Mouse (Mus musculus): ENCODE data around the gene Krtap20-2. TPM values are rescaled to one million over a fixed set of nuclear protein-coding genes. Genes with fewer than 3 reads are reported as not detected.
"Not testable (repeated sequence)": the region's sequence is repeated elsewhere in the genome, so short reads cannot be mapped to it uniquely, and the experiment has no call there.

The Krtap20-2 gene
- polyA plus RNA-seq (2015; fragmentation: Nextera tagmentation; extraction: Ambion mirVana): not detected in 2 replicates

DNA sequence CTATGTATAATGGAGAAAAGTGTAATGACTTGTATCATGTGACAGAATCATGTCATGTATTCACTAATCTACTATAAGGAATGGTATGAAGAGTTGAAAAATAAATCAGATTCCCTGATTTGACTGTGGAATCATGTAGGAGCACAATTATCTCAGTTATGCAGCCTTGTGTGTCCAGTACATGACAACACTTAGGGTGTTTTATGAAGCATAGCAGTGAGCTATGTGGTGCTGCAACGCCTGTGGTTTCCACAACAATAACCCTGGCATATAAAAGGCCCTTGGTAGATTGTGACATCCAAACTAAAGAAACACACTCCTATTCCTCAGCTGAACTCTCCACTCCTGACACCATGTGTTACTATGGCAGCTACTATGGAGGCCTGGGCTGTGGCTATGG, at the start of gene Krtap20-2:
TSS of gene Krtap20-2 (plus strand) at position 301 of the 400 bp plus-strand sequence.
- 44% methylated on average over 1 of the region's 1 CpGs for WGBS
- TF ChIP-seq CTCF (IDR thresholded peaks at IDR 0.05): no peak

DNA sequence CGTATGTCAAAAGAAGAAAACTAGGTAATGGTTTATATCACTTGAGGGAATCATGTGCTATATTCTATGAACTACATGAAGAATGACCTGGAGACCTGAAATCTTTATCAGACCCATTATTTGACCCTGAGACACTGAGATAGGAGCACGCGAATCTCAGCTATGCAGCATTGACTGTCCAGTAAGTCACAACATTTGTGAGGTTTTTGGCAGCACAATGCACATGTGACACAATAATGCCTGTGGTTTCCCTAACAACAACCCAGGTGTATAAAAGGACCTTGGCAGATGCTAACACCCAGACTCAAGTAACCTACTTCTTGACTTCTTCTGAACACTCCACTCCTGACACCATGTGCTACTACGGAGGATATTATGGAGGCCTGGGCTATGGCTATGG, 48.0 kb upstream of the Krtap20-2 start, which contains the start of gene Gm9789:
TSS of gene Gm9789 (plus strand) at position 301 of the 400 bp plus-strand sequence.
- no peak within 1 kb of the TSS for H3K4me3 ChIP-seq (ENCODE audit: low read depth, low read length)
- H3K27ac ChIP-seq (ENCODE audit: low read length): no peak within 1 kb of the TSS
- ATAC-seq (no peak), DNase-seq (ENCODE audit: low spot score) (no peak)
- H3K9me3 ChIP-seq (ENCODE audit: low read length): no peaks in the 10 kb centered on the region
- no peak for TF ChIP-seq CTCF (IDR thresholded peaks at IDR 0.05)
- TF ChIP-seq EP300 (IDR thresholded peaks at IDR 0.05): no peak
- no peak within 1 kb of the TSS for H3K9ac ChIP-seq (replicated peaks; ENCODE audit: low read depth)
- 80% methylated on average over 4 of the region's 4 CpGs for WGBS
- no peaks in the 10 kb centered on the region for H3K4me1 ChIP-seq (ENCODE audit: insufficient read depth, low read depth, low read length)
- no peaks in the 10 kb centered on the region for H3K36me3 ChIP-seq (ENCODE audit: insufficient read depth, low read length)
- H3K4me2 ChIP-seq (replicated peaks; ENCODE audit: low read depth, low read length): no peak within 1 kb of the TSS
- H3K27me3 ChIP-seq (replicated peaks; ENCODE audit: insufficient read depth, low read length): no peaks in the 10 kb centered on the region

More for the DNA sequence above, at the start of gene Krtap20-2:
- H3K4me3 ChIP-seq (ENCODE audit: low read depth, low read length): no peak within 1 kb of the TSS
- no peak for ATAC-seq
- no peaks in the 10 kb centered on the region for H3K36me3 ChIP-seq (ENCODE audit: insufficient read depth, low read length)
- no peaks in the 10 kb centered on the region for H3K9me3 ChIP-seq (ENCODE audit: low read length)
- no peak within 1 kb of the TSS for H3K9ac ChIP-seq (replicated peaks; ENCODE audit: low read depth)
- no peaks in the 10 kb centered on the region for H3K4me1 ChIP-seq (ENCODE audit: insufficient read depth, low read depth, low read length)
- no peaks in the 10 kb centered on the region for H3K27me3 ChIP-seq (replicated peaks; ENCODE audit: insufficient read depth, low read length)
- H3K4me2 ChIP-seq (replicated peaks; ENCODE audit: low read depth, low read length): no peak within 1 kb of the TSS
- no peak within 1 kb of the TSS for H3K27ac ChIP-seq (ENCODE audit: low read length)
- no peak for DNase-seq (ENCODE audit: low spot score)

DNA sequence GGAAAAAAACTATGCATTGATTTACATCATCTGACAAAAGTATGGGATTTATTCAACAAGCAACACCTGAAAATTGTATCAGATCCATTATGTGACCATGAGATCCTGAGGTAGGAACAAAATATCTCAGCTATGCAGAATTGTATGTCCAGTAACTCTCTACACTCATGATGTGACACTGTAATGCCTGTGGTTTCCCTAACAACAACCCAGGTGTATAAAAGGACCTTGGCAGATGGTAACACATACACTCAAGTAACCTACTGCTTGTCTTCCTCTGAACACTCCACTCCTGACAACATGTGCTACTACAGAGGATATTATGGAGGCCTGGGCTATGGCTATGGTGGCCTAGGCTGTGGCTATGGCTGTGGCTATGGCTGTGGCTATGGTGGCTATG, 36.5 kb upstream of the Krtap20-2 start, which contains the start of gene Gm7735:
TSS of gene Gm7735 (plus strand) at position 301 of the 400 bp plus-strand sequence.
- H3K27me3 ChIP-seq (replicated peaks; ENCODE audit: insufficient read depth, low read length); H3K9ac ChIP-seq (replicated peaks; ENCODE audit: low read depth); DNase-seq (ENCODE audit: low spot score); H3K4me3 ChIP-seq (ENCODE audit: low read depth, low read length); H3K9me3 ChIP-seq (ENCODE audit: low read length); H3K4me2 ChIP-seq (replicated peaks; ENCODE audit: low read depth, low read length); H3K27ac ChIP-seq (ENCODE audit: low read length); H3K4me1 ChIP-seq (ENCODE audit: insufficient read depth, low read depth, low read length); H3K36me3 ChIP-seq (ENCODE audit: insufficient read depth, low read length); ATAC-seq: not testable (repeated sequence)

DNA sequence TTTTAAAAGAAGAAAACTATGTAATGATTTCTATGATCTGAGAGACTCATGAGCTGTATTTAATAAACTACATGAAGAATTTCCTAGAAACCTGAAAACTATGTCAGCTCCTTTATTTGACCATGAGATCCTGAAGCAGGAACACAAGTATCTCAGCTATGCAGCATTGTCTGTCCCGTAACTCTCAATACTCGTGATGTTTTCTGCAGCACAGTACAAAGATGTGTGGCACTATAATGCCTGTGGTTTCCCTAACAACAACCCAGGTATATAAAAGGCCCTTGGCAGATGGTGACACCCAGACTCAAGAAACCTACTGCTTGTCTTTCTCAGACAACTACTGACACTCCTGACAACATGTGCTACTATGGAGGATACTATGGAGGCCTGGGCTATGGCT, 31.2 kb upstream of the Krtap20-2 start, which contains the start of gene 1110057P08Rik:
TSS of gene 1110057P08Rik (plus strand) at position 301 of the 400 bp plus-strand sequence.
- H3K27ac ChIP-seq (ENCODE audit: low read length): no peak within 1 kb of the TSS
- H3K9me3 ChIP-seq (ENCODE audit: low read length): no peaks in the 10 kb centered on the region
- no peaks in the 10 kb centered on the region for H3K36me3 ChIP-seq (ENCODE audit: insufficient read depth, low read length)
- H3K4me3 ChIP-seq (ENCODE audit: low read depth, low read length): no peak within 1 kb of the TSS
- DNase-seq (ENCODE audit: low spot score) (no peak), ATAC-seq (no peak)
- H3K9ac ChIP-seq (replicated peaks; ENCODE audit: low read depth): no peak within 1 kb of the TSS
- 68% methylated on average over 2 of the region's 2 CpGs for WGBS
- TF ChIP-seq CTCF (IDR thresholded peaks at IDR 0.05) (no peak), EP300 (IDR thresholded peaks at IDR 0.05) (no peak)
- H3K27me3 ChIP-seq (replicated peaks; ENCODE audit: insufficient read depth, low read length): no peaks in the 10 kb centered on the region
- no peaks in the 10 kb centered on the region for H3K4me1 ChIP-seq (ENCODE audit: insufficient read depth, low read depth, low read length)
- no peak within 1 kb of the TSS for H3K4me2 ChIP-seq (replicated peaks; ENCODE audit: low read depth, low read length)

DNA sequence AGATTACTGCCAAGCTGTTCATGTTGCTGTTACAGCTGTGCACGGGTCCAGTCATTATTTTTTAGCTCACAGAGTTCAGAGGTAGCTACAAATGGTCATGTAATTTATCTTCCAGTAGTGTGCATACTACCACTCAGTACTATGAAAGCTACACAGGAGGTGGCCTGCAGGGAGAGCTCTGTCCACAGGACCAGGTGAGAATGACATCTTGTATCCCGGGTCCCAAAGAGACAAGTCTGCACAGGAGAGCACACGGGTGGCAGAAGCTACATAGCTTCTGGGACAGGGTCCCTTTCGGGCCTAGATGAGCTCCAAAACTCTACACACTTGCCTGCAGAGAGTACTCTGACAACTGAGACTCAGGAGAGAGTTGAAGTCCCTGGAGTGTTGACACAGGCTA, 17.0 kb upstream of the Krtap20-2 start:
- DNase-seq (ENCODE audit: low spot score) (no peak), ATAC-seq (no peak)
- TF ChIP-seq EP300 (IDR thresholded peaks at IDR 0.05): no peak
- TF ChIP-seq CTCF (IDR thresholded peaks at IDR 0.05): no peak
- H3K9ac ChIP-seq (replicated peaks; ENCODE audit: low read depth): no peak overlapping the region
- H3K9me3 ChIP-seq (ENCODE audit: low read length): no peaks in the 10 kb centered on the region
- 75% methylated on average over 4 of the region's 4 CpGs for WGBS
- no peak overlapping the region for H3K27ac ChIP-seq (ENCODE audit: low read length)
- no peaks in the 10 kb centered on the region for H3K36me3 ChIP-seq (ENCODE audit: insufficient read depth, low read length)
- H3K4me1 ChIP-seq (ENCODE audit: insufficient read depth, low read depth, low read length): no peaks in the 10 kb centered on the region
- H3K4me2 ChIP-seq (replicated peaks; ENCODE audit: low read depth, low read length): no peak overlapping the region
- no peaks in the 10 kb centered on the region for H3K27me3 ChIP-seq (replicated peaks; ENCODE audit: insufficient read depth, low read length)
- no peak overlapping the region for H3K4me3 ChIP-seq (ENCODE audit: low read depth, low read length)

Other genes with a start within 250 kb of the Krtap20-2 start
- gene Krtap16-3, start 243.0 kb upstream of the Krtap20-2 start, polyA plus RNA-seq (2015; fragmentation: Nextera tagmentation; extraction: Ambion mirVana): not detected in 2 replicates
- not detected in 2 replicates for gene Krtap22-2, start 195.1 kb upstream of the Krtap20-2 start, polyA plus RNA-seq (2015; fragmentation: Nextera tagmentation; extraction: Ambion mirVana)
- gene Gm10229, start 190.6 kb upstream of the Krtap20-2 start, polyA plus RNA-seq (2015; fragmentation: Nextera tagmentation; extraction: Ambion mirVana): not detected in 2 replicates
- gene Krtap6-1, start 174.2 kb upstream of the Krtap20-2 start, polyA plus RNA-seq (2015; fragmentation: Nextera tagmentation; extraction: Ambion mirVana): not detected in 2 replicates
- gene Gm10228, start 164.4 kb upstream of the Krtap20-2 start, polyA plus RNA-seq (2015; fragmentation: Nextera tagmentation; extraction: Ambion mirVana): not detected in 2 replicates
- not detected in 2 replicates for gene Krtap6-5, start 158.0 kb upstream of the Krtap20-2 start, polyA plus RNA-seq (2015; fragmentation: Nextera tagmentation; extraction: Ambion mirVana)
- gene 1110025L11Rik, start 141.9 kb upstream of the Krtap20-2 start, polyA plus RNA-seq (2015; fragmentation: Nextera tagmentation; extraction: Ambion mirVana): not detected in 2 replicates
- gene Krtap6-3, start 121.8 kb upstream of the Krtap20-2 start, polyA plus RNA-seq (2015; fragmentation: Nextera tagmentation; extraction: Ambion mirVana): not detected in 2 replicates
- not detected in 2 replicates for gene Gm6358, start 65.0 kb upstream of the Krtap20-2 start, polyA plus RNA-seq (2015; fragmentation: Nextera tagmentation; extraction: Ambion mirVana)
- gene Gm10061, start 54.8 kb upstream of the Krtap20-2 start, polyA plus RNA-seq (2015; fragmentation: Nextera tagmentation; extraction: Ambion mirVana): not detected in 2 replicates
- not detected in 2 replicates for gene Gm9789, start 47.9 kb upstream of the Krtap20-2 start, polyA plus RNA-seq (2015; fragmentation: Nextera tagmentation; extraction: Ambion mirVana)
- gene Gm7735, start 36.4 kb upstream of the Krtap20-2 start, polyA plus RNA-seq (2015; fragmentation: Nextera tagmentation; extraction: Ambion mirVana): not detected in 2 replicates
- not detected in 2 replicates for gene 1110057P08Rik, start 31.1 kb upstream of the Krtap20-2 start, polyA plus RNA-seq (2015; fragmentation: Nextera tagmentation; extraction: Ambion mirVana)
- gene Krtap21-1, start 198.0 kb downstream of the Krtap20-2 start, polyA plus RNA-seq (2015; fragmentation: Nextera tagmentation; extraction: Ambion mirVana): not detected in 2 replicates
- not detected in 2 replicates for gene Krtap6-2, start 214.2 kb downstream of the Krtap20-2 start, polyA plus RNA-seq (2015; fragmentation: Nextera tagmentation; extraction: Ambion mirVana)